Mouse (Mus musculus) midbrain, embryonic 10.5 days (tissue): ENCODE measurements around the gene Ttc12. TPM values are rescaled to one million over a fixed set of nuclear protein-coding genes. Genes with fewer than 3 reads are reported as not detected.

ENCODE experiments used
- DNase-seq: peaks from one replicate; pipeline ENCODE4 v3.0.0-alpha.2; 2017; ENCODE audit warnings: low spot score
- H3K27ac ChIP-seq: fragments of 300-500 bp; sonication (generic); replicated peaks from 2 replicates; pipeline ENCODE4 v1.5.1; 2016; ENCODE audit warnings: mild to moderate bottlenecking
- H3K27me3 ChIP-seq: fragments of 300-500 bp; sonication (generic); 2 replicates; pipeline ENCODE4 v1.6.1; 2016; ENCODE audit warnings: low read depth, mild to moderate bottlenecking; ENCODE audit not compliant: poor library complexity, severe bottlenecking
- H3K36me3 ChIP-seq: fragments of 300-500 bp; sonication (generic); 2 replicates; pipeline ENCODE4 v1.6.1; 2016; ENCODE audit warnings: mild to moderate bottlenecking, moderate library complexity
- H3K4me1 ChIP-seq: fragments of 300-500 bp; sonication (generic); 2 replicates; pipeline ENCODE4 v1.6.1; 2016
- H3K4me3 ChIP-seq: fragments of 300-500 bp; sonication (generic); 2 replicates; pipeline ENCODE4 v1.5.1; 2016; ENCODE audit warnings: mild to moderate bottlenecking, moderate library complexity
- H3K9me3 ChIP-seq: fragments of 300-500 bp; sonication (generic); replicated peaks from 2 replicates; pipeline ENCODE4 v1.6.1; 2016; ENCODE audit warnings: mild to moderate bottlenecking
- WGBS: fragments of 180-500 bp; shearing (Covaris S2); methylation state at CpG from one replicate; pipeline ENCODE4 v1.1.7; 2016; 5-methylcytosine and 5-hydroxymethylcytosine counted together
- polyA plus RNA-seq: library from polyadenylated mRNA; unstranded; fragments of >200 nt; fragmentation: Nextera tagmentation; extraction: Ambion mirVana; gene quantifications from 2 replicates; pipeline ENCODE4 v1.2.1, GENCODE M21; 2016

The Ttc12 gene
- 2.1 and 2.5 TPM in 2 replicates for polyA plus RNA-seq

GRCm38 (mm10) chr9:49485892-49486311, at the start of gene Ttc12:
TSS of gene Ttc12 (minus strand) at chr9:49486225.
- under 1% methylated on average over 18 of the region's 18 CpGs for WGBS
- Histone ChIP-seq H3K27me3 (peaks cover 25% of the 10 kb centered on the region), H3K36me3 (no peaks in the 10 kb centered on the region), H3K27ac (peak within 1 kb of the TSS; percentile 82), H3K9me3 (no peaks in the 10 kb centered on the region), H3K4me1 (peaks cover 31% of the 10 kb centered on the region), H3K4me3 (peak within 1 kb of the TSS; percentile 69)
- DNase-seq = peak; percentile 86

- Histone ChIP-seq H3K4me3 (no peak overlapping the region), H3K27ac (peak overlapping the region; percentile 73; the same call in 1 of the 2 replicates), H3K27me3 (no peaks in the 10 kb centered on the region), H3K36me3 (no peaks in the 10 kb centered on the region), H3K4me1 (peaks cover 69% of the 10 kb centered on the region), H3K9me3 (no peaks in the 10 kb centered on the region)
- 56% methylated on average over 4 of the region's 4 CpGs for WGBS
- DNase-seq = no peak
These were observed 48.9 kb upstream of the Ttc12 start for GRCm38 (mm10) chr9:49534958-49535357.

GRCm38 (mm10) chr9:49533912-49534491, 48.0 kb upstream of the Ttc12 start:
- DNase-seq = no peak
- Histone ChIP-seq H3K4me1 (peaks cover 62% of the 10 kb centered on the region), H3K4me3 (no peak overlapping the region), H3K27ac (peak overlapping the region; percentile 73), H3K27me3 (no peaks in the 10 kb centered on the region), H3K36me3 (no peaks in the 10 kb centered on the region), H3K9me3 (no peaks in the 10 kb centered on the region)
- WGBS = 27% methylated on average over 8 of the region's 8 CpGs

GRCm38 (mm10) chr9:49533455-49533854, 47.4 kb upstream of the Ttc12 start:
- 79% methylated on average over 7 of the region's 7 CpGs for WGBS
- Histone ChIP-seq H3K9me3 (no peaks in the 10 kb centered on the region), H3K4me3 (no peak overlapping the region), H3K36me3 (no peaks in the 10 kb centered on the region), H3K27ac (peak overlapping the region; percentile 73; the same call in 1 of the 2 replicates), H3K27me3 (no peaks in the 10 kb centered on the region), H3K4me1 (peaks cover 57% of the 10 kb centered on the region)
- DNase-seq = no peak

- 94% methylated on average over 6 of the region's 6 CpGs for WGBS
- DNase-seq = no peak
- no peaks in the 10 kb centered on the region for H3K9me3 ChIP-seq
- no peak overlapping the region for H3K27ac ChIP-seq
- H3K4me1 ChIP-seq = peaks cover 47% of the 10 kb centered on the region
- no peaks in the 10 kb centered on the region for H3K36me3 ChIP-seq
- no peak overlapping the region for H3K4me3 ChIP-seq
- no peaks in the 10 kb centered on the region for H3K27me3 ChIP-seq
These were observed 45.8 kb upstream of the Ttc12 start for GRCm38 (mm10) chr9:49531833-49532232.

- H3K9me3 ChIP-seq = no peaks in the 10 kb centered on the region
- peaks cover 41% of the 10 kb centered on the region for H3K4me1 ChIP-seq
- 75% methylated on average over 7 of the region's 7 CpGs for WGBS
- DNase-seq = no peak
- no peaks in the 10 kb centered on the region for H3K36me3 ChIP-seq
- H3K4me3 ChIP-seq = no peak overlapping the region
- no peaks in the 10 kb centered on the region for H3K27me3 ChIP-seq
- no peak overlapping the region for H3K27ac ChIP-seq
These were observed 45.2 kb upstream of the Ttc12 start for GRCm38 (mm10) chr9:49531257-49531656.

- WGBS = 67% methylated on average over 4 of the region's 4 CpGs
- Histone ChIP-seq H3K9me3 (no peaks in the 10 kb centered on the region), H3K4me3 (no peak overlapping the region), H3K27me3 (no peaks in the 10 kb centered on the region), H3K4me1 (peaks cover 36% of the 10 kb centered on the region), H3K36me3 (no peaks in the 10 kb centered on the region), H3K27ac (no peak overlapping the region)
- DNase-seq = no peak
These were observed 44.7 kb upstream of the Ttc12 start for GRCm38 (mm10) chr9:49530739-49531138.

GRCm38 (mm10) chr9:49529366-49529959, 43.4 kb upstream of the Ttc12 start:
- no peaks in the 10 kb centered on the region for H3K36me3 ChIP-seq
- DNase-seq = no peak
- WGBS = 81% methylated on average over 8 of the region's 8 CpGs

GRCm38 (mm10) chr9:49528943-49529342, 42.9 kb upstream of the Ttc12 start:
- no peaks in the 10 kb centered on the region for H3K27me3 ChIP-seq
- H3K27ac ChIP-seq = no peak overlapping the region
- H3K9me3 ChIP-seq = no peaks in the 10 kb centered on the region
- no peaks in the 10 kb centered on the region for H3K36me3 ChIP-seq
- peaks cover 23% of the 10 kb centered on the region for H3K4me1 ChIP-seq
- H3K4me3 ChIP-seq = no peak overlapping the region
- WGBS = 52% methylated on average over 10 of the region's 10 CpGs
- DNase-seq = peak; percentile 35

More at GRCm38 (mm10) chr9:49529366-49529959, 43.4 kb upstream of the Ttc12 start:
- H3K9me3 ChIP-seq = no peaks in the 10 kb centered on the region
- no peak overlapping the region for H3K27ac ChIP-seq
- peaks cover 28% of the 10 kb centered on the region for H3K4me1 ChIP-seq
- H3K4me3 ChIP-seq = no peak overlapping the region
- H3K27me3 ChIP-seq = no peaks in the 10 kb centered on the region

- peaks cover 15% of the 10 kb centered on the region for H3K4me1 ChIP-seq
- H3K4me3 ChIP-seq = no peak overlapping the region
- H3K27me3 ChIP-seq = no peaks in the 10 kb centered on the region
- no peaks in the 10 kb centered on the region for H3K9me3 ChIP-seq
- WGBS = 72% methylated on average over 5 of the region's 5 CpGs
- H3K36me3 ChIP-seq = no peaks in the 10 kb centered on the region
- H3K27ac ChIP-seq = no peak overlapping the region
- DNase-seq = no peak
These were observed 42.0 kb upstream of the Ttc12 start for GRCm38 (mm10) chr9:49528026-49528425.

- 0 out of 2 replicates have a peak overlapping the region, but pooled peaks have one; percentile 5 for H3K27ac ChIP-seq
- H3K4me1 ChIP-seq = peaks cover 15% of the 10 kb centered on the region
- 75% methylated on average over 8 of the region's 8 CpGs for WGBS
These were observed 41.3 kb upstream of the Ttc12 start for GRCm38 (mm10) chr9:49527340-49527739.

GRCm38 (mm10) chr9:49524721-49525120, 38.7 kb upstream of the Ttc12 start:
- WGBS = 83% methylated on average over 9 of the region's 9 CpGs
- Histone ChIP-seq H3K9me3 (no peaks in the 10 kb centered on the region), H3K4me1 (peaks cover 9% of the 10 kb centered on the region), H3K4me3 (no peak overlapping the region), H3K36me3 (peaks cover 4% of the 10 kb centered on the region), H3K27ac (no peak overlapping the region), H3K27me3 (no peaks in the 10 kb centered on the region)
- DNase-seq = no peak

More at GRCm38 (mm10) chr9:49527340-49527739, 41.3 kb upstream of the Ttc12 start:
- DNase-seq = no peak
- no peaks in the 10 kb centered on the region for H3K36me3 ChIP-seq
- H3K4me3 ChIP-seq = no peak overlapping the region
- H3K9me3 ChIP-seq = no peaks in the 10 kb centered on the region
- H3K27me3 ChIP-seq = no peaks in the 10 kb centered on the region

- 96% methylated on average over 9 of the region's 9 CpGs for WGBS
- no peaks in the 10 kb centered on the region for H3K27me3 ChIP-seq
- H3K9me3 ChIP-seq = no peaks in the 10 kb centered on the region
These were observed 37.9 kb upstream of the Ttc12 start for GRCm38 (mm10) chr9:49523881-49524280.

More at GRCm38 (mm10) chr9:49523881-49524280, 37.9 kb upstream of the Ttc12 start:
- Histone ChIP-seq H3K4me3 (no peak overlapping the region), H3K4me1 (peaks cover 6% of the 10 kb centered on the region), H3K36me3 (peaks cover 13% of the 10 kb centered on the region), H3K27ac (no peak overlapping the region)
- DNase-seq = no peak
